Mouse (Mus musculus): ENCODE results near the gene Gm10273.
"Not testable (repeated sequence)": the region's sequence is repeated elsewhere in the genome, so short reads cannot be mapped to it uniquely, and the experiment has no call there.

Gm10273 gene

GRCm38 (mm10) chr10:59395461-59395860 lies at the start of gene Gm10273:
Gene Gm10273, plus strand, starts transcription at chr10:59395632.
- not testable (repeated sequence) for DNase-seq (ENCODE audit: low read depth, low spot score)

GRCm38 (mm10) chr10:59346560-59346959 lies 48.9 kb upstream of the Gm10273 start:
- no peak for DNase-seq (ENCODE audit: low read depth, low spot score)

GRCm38 (mm10) chr10:59348200-59348599 lies 47.2 kb upstream of the Gm10273 start:
- no peak for DNase-seq (ENCODE audit: low read depth, low spot score)

GRCm38 (mm10) chr10:59349536-59349935 lies 45.9 kb upstream of the Gm10273 start:
- no peak for DNase-seq (ENCODE audit: low read depth, low spot score)

GRCm38 (mm10) chr10:59353065-59353464 lies 42.4 kb upstream of the Gm10273 start:
- DNase-seq (ENCODE audit: low read depth, low spot score), result peak; percentile 35

- DNase-seq (ENCODE audit: low read depth, low spot score), result no peak
These were observed 41.3 kb upstream of the Gm10273 start for GRCm38 (mm10) chr10:59354120-59354519.

GRCm38 (mm10) chr10:59355020-59355419 lies 40.4 kb upstream of the Gm10273 start:
- DNase-seq (ENCODE audit: low read depth, low spot score), result no peak

- no peak for DNase-seq (ENCODE audit: low read depth, low spot score)
These were observed 36.7 kb upstream of the Gm10273 start for GRCm38 (mm10) chr10:59358744-59359143.

GRCm38 (mm10) chr10:59363208-59363607 lies 32.2 kb upstream of the Gm10273 start:
- DNase-seq (ENCODE audit: low read depth, low spot score), result no peak

GRCm38 (mm10) chr10:59364551-59364950 lies 30.9 kb upstream of the Gm10273 start:
- DNase-seq (ENCODE audit: low read depth, low spot score), result no peak

- no peak for DNase-seq (ENCODE audit: low read depth, low spot score)
These were observed 29.4 kb upstream of the Gm10273 start for GRCm38 (mm10) chr10:59365804-59366589.

- no peak for DNase-seq (ENCODE audit: low read depth, low spot score)
These were observed 28.7 kb upstream of the Gm10273 start for GRCm38 (mm10) chr10:59366746-59367145.

GRCm38 (mm10) chr10:59367206-59367605 lies 28.2 kb upstream of the Gm10273 start:
- DNase-seq (ENCODE audit: low read depth, low spot score), result no peak

GRCm38 (mm10) chr10:59368729-59369128 lies 26.7 kb upstream of the Gm10273 start:
- DNase-seq (ENCODE audit: low read depth, low spot score), result no peak

- no peak for DNase-seq (ENCODE audit: low read depth, low spot score)
These were observed 26.0 kb upstream of the Gm10273 start for GRCm38 (mm10) chr10:59369426-59369825.

- DNase-seq (ENCODE audit: low read depth, low spot score), result no peak
These were observed 17.5 kb upstream of the Gm10273 start for GRCm38 (mm10) chr10:59377906-59378305.

- DNase-seq (ENCODE audit: low read depth, low spot score), result no peak
These were observed 16.7 kb upstream of the Gm10273 start for GRCm38 (mm10) chr10:59378728-59379127.

GRCm38 (mm10) chr10:59379927-59380326 lies 15.5 kb upstream of the Gm10273 start:
- DNase-seq (ENCODE audit: low read depth, low spot score), result no peak

GRCm38 (mm10) chr10:59380411-59380821 lies 15.0 kb upstream of the Gm10273 start:
- DNase-seq (ENCODE audit: low read depth, low spot score), result no peak

- not testable (repeated sequence) for DNase-seq (ENCODE audit: low read depth, low spot score)
These were observed 13.9 kb upstream of the Gm10273 start for GRCm38 (mm10) chr10:59381563-59381962.

- peak; percentile 91 for DNase-seq (ENCODE audit: low read depth, low spot score)
These were observed 8.5 kb upstream of the Gm10273 start for GRCm38 (mm10) chr10:59386951-59387350.

GRCm38 (mm10) chr10:59389652-59390051 lies 5.8 kb upstream of the Gm10273 start:
- peak; percentile 59 for DNase-seq (ENCODE audit: low read depth, low spot score)

- DNase-seq (ENCODE audit: low read depth, low spot score), result no peak
These were observed 3.5 kb upstream of the Gm10273 start for GRCm38 (mm10) chr10:59391907-59392306.
